Mouse (Mus musculus): ENCODE measurements around the gene Card6. TPM values are rescaled to one million over a fixed set of nuclear protein-coding genes. Genes with fewer than 3 reads are reported as not detected.

The Card6 gene
- total and polyA plus RNA-seq, 3 experiments, result 1.3 to 3.9 (median 1.6) TPM

DNA sequence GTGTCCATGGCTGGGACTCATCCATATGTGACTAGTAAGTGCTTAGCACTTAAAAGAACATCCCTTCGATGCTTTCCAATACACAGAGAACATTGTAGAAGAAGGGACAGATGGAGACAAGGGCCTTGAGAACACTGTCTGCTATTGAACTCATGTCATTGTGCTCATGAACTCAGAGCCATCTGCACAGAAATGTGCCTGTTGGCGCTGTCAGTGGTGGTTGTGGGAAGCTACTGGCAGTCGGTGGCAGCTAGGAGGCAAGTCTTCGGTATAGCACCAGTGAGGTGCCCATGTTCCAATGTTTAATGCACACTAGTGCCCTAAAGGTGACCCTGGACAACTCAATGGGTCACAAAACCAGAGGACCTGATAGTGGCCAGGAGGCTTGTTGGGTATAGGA, 6.0 kb downstream of the Card6 start:
- H3K27me3 ChIP-seq (replicated peaks), result no peaks in the 10 kb centered on the region
- H3K4me2 ChIP-seq (ENCODE audit: insufficient read depth, low read depth, poor library complexity, severe bottlenecking), result no peak overlapping the region
- dilution Hi-C loops (cut with MboI; ENCODE audit: extremely low pct_ligation_motif_present, extremely low pct_unique_long_range_greater_than_20kb, low sequenced_read_pairs), result no loop called here
- H3K9me3 ChIP-seq (replicated peaks; ENCODE audit: low read length), result no peaks in the 10 kb centered on the region
- H3K4me3 ChIP-seq (replicated peaks in 1 of 3; ENCODE audit: low read depth in 2 of 3, low read length in 2 of 3, poor library complexity in 1 of 3), result no peak overlapping the region
- TF ChIP-seq TBP (conservative IDR thresholded peaks at IDR 0.05; ENCODE audit: low read depth, low read length), result no peak
- TF ChIP-seq ZNF384 (IDR thresholded peaks at IDR 0.05; ENCODE audit: low read depth, low read length), result no peak
- no peak for TF ChIP-seq IRF4 (IDR thresholded peaks at IDR 0.05; ENCODE audit: low read depth, low read length)
- TF ChIP-seq UBTF (IDR thresholded peaks at IDR 0.05; ENCODE audit: low read depth, low read length), result no peak
- no peak for TF ChIP-seq MXI1 (IDR thresholded peaks at IDR 0.05; ENCODE audit: low read depth, low read length)
- no peak for TF ChIP-seq ZMIZ1 (IDR thresholded peaks at IDR 0.05; ENCODE audit: low read depth, low read length)
- TF ChIP-seq KAT2A (IDR thresholded peaks at IDR 0.05; ENCODE audit: insufficient replicate concordance, low read length), result no peak
- no peak for TF ChIP-seq EP300 (IDR thresholded peaks at IDR 0.05; ENCODE audit: low read length)
- TF ChIP-seq MAFK (IDR thresholded peaks at IDR 0.05; ENCODE audit: insufficient replicate concordance, low read length), result no peak
- TF ChIP-seq HCFC1 (IDR thresholded peaks at IDR 0.05; ENCODE audit: low read depth, low read length), result no peak
- TF ChIP-seq MYC (IDR thresholded peaks at IDR 0.05; ENCODE audit: low read depth, low read length), result no peak
- TF ChIP-seq RAD21 (IDR thresholded peaks at IDR 0.05; ENCODE audit: low read depth, low read length), result no peak
- no peak for TF ChIP-seq CTCF (conservative IDR thresholded peaks at IDR 0.05 in 1 of 2, IDR thresholded peaks at IDR 0.05 in 1 of 2; ENCODE audit: low read depth in 2 of 2, low read length in 2 of 2)
- no peak for TF ChIP-seq PAX5 (IDR thresholded peaks at IDR 0.05; ENCODE audit: low read length)
- TF ChIP-seq CHD2 (IDR thresholded peaks at IDR 0.05; ENCODE audit: low read length), result no peak
- TF ChIP-seq JUN (IDR thresholded peaks at IDR 0.05; ENCODE audit: insufficient read depth, low read depth, low read length), result no peak
- no peak for TF ChIP-seq BHLHE40 (IDR thresholded peaks at IDR 0.05; ENCODE audit: low read depth, low read length)
- TF ChIP-seq NELFE (IDR thresholded peaks at IDR 0.05; ENCODE audit: low read depth, low read length), result no peak
- H3K27ac ChIP-seq (ENCODE audit: insufficient read depth, low read depth), result no peak overlapping the region
- in situ Hi-C loops (cut with MboI; ENCODE audit: low pct_ligation_motif_present, low pct_unique_long_range_greater_than_20kb, low sequenced_read_pairs), result loop anchor here (25.0 kb wide), 1 partner anchor 1065 kb away; the partner anchor contains the start of gene Oxct1
- DNase-seq (ENCODE audit: extremely low read depth), result no peak
- no peak overlapping the region for H3K9ac ChIP-seq (ENCODE audit: insufficient read depth, low read depth)
- peaks cover 0 to 3% of the 10 kb centered on the region in 2 experiments; a peak in 1 of 4 replicates for H3K4me1 ChIP-seq (ENCODE audit: control insufficient read depth in 1 of 2, insufficient read depth in 2 of 2)
- H3K79me2 ChIP-seq (replicated peaks; ENCODE audit: control insufficient read depth, extremely low read depth, insufficient read depth, poor library complexity, severe bottlenecking), result no peaks in the 10 kb centered on the region
- H3K36me3 ChIP-seq (replicated peaks in 1 of 2; ENCODE audit: control insufficient read depth in 1 of 2, insufficient read depth in 1 of 2, low read length in 1 of 2), result peaks cover 29 to 64% of the 10 kb centered on the region in 2 experiments

GRCm38 (mm10) chr15:5097376-5097775, 11.0 kb downstream of the Card6 start:
- H3K9me3 ChIP-seq (replicated peaks; ENCODE audit: low read length), result no peaks in the 10 kb centered on the region
- H3K9ac ChIP-seq (ENCODE audit: insufficient read depth, low read depth), result no peak overlapping the region
- no peaks in the 10 kb centered on the region for H3K4me1 ChIP-seq (ENCODE audit: control insufficient read depth in 1 of 2, insufficient read depth in 2 of 2)
- H3K27ac ChIP-seq (ENCODE audit: insufficient read depth, low read depth), result no peak overlapping the region
- no peak overlapping the region for H3K4me2 ChIP-seq (ENCODE audit: insufficient read depth, low read depth, poor library complexity, severe bottlenecking)
- in situ Hi-C loops (cut with MboI; ENCODE audit: low pct_ligation_motif_present, low pct_unique_long_range_greater_than_20kb, low sequenced_read_pairs) (no loop called here), dilution Hi-C loops (cut with MboI; ENCODE audit: extremely low pct_ligation_motif_present, extremely low pct_unique_long_range_greater_than_20kb, low sequenced_read_pairs) (no loop called here)
- no peak for DNase-seq (ENCODE audit: extremely low read depth)
- no peaks in the 10 kb centered on the region for H3K27me3 ChIP-seq (replicated peaks)
- no peaks in the 10 kb centered on the region for H3K79me2 ChIP-seq (replicated peaks; ENCODE audit: control insufficient read depth, extremely low read depth, insufficient read depth, poor library complexity, severe bottlenecking)
- H3K36me3 ChIP-seq (replicated peaks in 1 of 2; ENCODE audit: control insufficient read depth in 1 of 2, insufficient read depth in 1 of 2, low read length in 1 of 2), result peaks cover 19 to 42% of the 10 kb centered on the region in 2 experiments
- no peak for TF ChIP-seq JUN (IDR thresholded peaks at IDR 0.05; ENCODE audit: insufficient read depth, low read depth, low read length)
- no peak for TF ChIP-seq EP300 (IDR thresholded peaks at IDR 0.05; ENCODE audit: low read length)
- TF ChIP-seq E2F4 (IDR thresholded peaks at IDR 0.05; ENCODE audit: insufficient replicate concordance, low read depth, low read length), result no peak
- TF ChIP-seq ZKSCAN1 (IDR thresholded peaks at IDR 0.05; ENCODE audit: borderline replicate concordance, low read depth, low read length), result no peak
- no peak for TF ChIP-seq PAX5 (IDR thresholded peaks at IDR 0.05; ENCODE audit: low read length)
- H3K4me3 ChIP-seq (replicated peaks in 1 of 3; ENCODE audit: low read depth in 2 of 3, low read length in 2 of 3, poor library complexity in 1 of 3), result no peak overlapping the region
